Mouse (Mus musculus): ENCODE data around the gene Gm20826.
"Not testable (repeated sequence)": the region's sequence is repeated elsewhere in the genome, so short reads cannot be mapped to it uniquely, and the experiment has no call there.

The Gm20826 gene

GRCm38 (mm10) chrY:7638389-7638788 lies at the start of gene Gm20826:
TSS of gene Gm20826 (minus strand) at chrY:7638489.
- not testable (repeated sequence) for DNase-seq

Data from layer of hippocampus, adult 9-11 months (tissue).